Mouse (Mus musculus) forebrain, embryonic 15.5 days (tissue): Measurements from ENCODE around the gene 2410004P03Rik. TPM values are rescaled to one million over a fixed set of nuclear protein-coding genes. Genes with fewer than 3 reads are reported as not detected.

Source experiments
- ATAC-seq: fragments of 200-750 bp; cut with Nextera tagmentation; replicated peaks from 2 replicates; pipeline ENCODE4 v1.8.0; 2017; ENCODE audit warnings: mild to moderate bottlenecking, moderate TSS enrichment, moderate library complexity
- H3K27ac ChIP-seq: fragments of 300-500 bp; sonication (generic); replicated peaks from 2 replicates; pipeline ENCODE4 v1.5.1; 2015; ENCODE audit warnings: mild to moderate bottlenecking, inconsistent platforms
- H3K27me3 ChIP-seq: fragments of 300-500 bp; sonication (generic); 2 replicates; pipeline ENCODE4 v1.6.1; 2015; ENCODE audit warnings: inconsistent platforms
- H3K36me3 ChIP-seq: fragments of 300-500 bp; sonication (generic); 2 replicates; pipeline ENCODE4 v1.6.1; 2015; ENCODE audit warnings: mild to moderate bottlenecking, inconsistent platforms
- H3K4me1 ChIP-seq: fragments of 300-500 bp; sonication (generic); 2 replicates; pipeline ENCODE4 v1.6.1; 2015; ENCODE audit warnings: inconsistent platforms
- H3K4me2 ChIP-seq: fragments of 300-500 bp; sonication (generic); replicated peaks from 2 replicates; pipeline ENCODE4 v1.6.1; 2015; ENCODE audit warnings: mild to moderate bottlenecking, inconsistent platforms
- H3K4me3 ChIP-seq: fragments of 300-500 bp; sonication (generic); 2 replicates; pipeline ENCODE4 v1.5.1; 2015; ENCODE audit warnings: mild to moderate bottlenecking, inconsistent platforms
- H3K9ac ChIP-seq: fragments of 300-500 bp; sonication (generic); replicated peaks from 2 replicates; pipeline ENCODE4 v1.6.1; 2015; ENCODE audit warnings: mild to moderate bottlenecking, inconsistent platforms
- H3K9me3 ChIP-seq: fragments of 300-500 bp; sonication (generic); 2 replicates; pipeline ENCODE4 v1.6.1; 2016; ENCODE audit warnings: inconsistent platforms
- WGBS: fragments of 180-500 bp; shearing (Covaris S2); methylation state at CpG from one replicate; pipeline ENCODE4 v1.1.7; 2015; ENCODE audit warnings: mixed read lengths; 5-methylcytosine and 5-hydroxymethylcytosine counted together
- polyA plus RNA-seq: library from polyadenylated mRNA; unstranded; fragments of >200 nt; fragmentation: Nextera tagmentation; extraction: Ambion mirVana; gene quantifications from 2 replicates; pipeline ENCODE4 v1.2.1, GENCODE M21; 2015

Gene 2410004P03Rik
- polyA plus RNA-seq, 1 experiment from 2014 or later = 4.8 TPM

GRCm38 (mm10) chr12:16985778-16986177, 25.7 kb downstream of the 2410004P03Rik start:
- WGBS = 100% methylated on average over 1 of the region's 1 CpGs
- Histone ChIP-seq H3K4me1 (no peaks in the 10 kb centered on the region), H3K27me3 (no peaks in the 10 kb centered on the region), H3K4me2 (no peak overlapping the region), H3K4me3 (no peak overlapping the region), H3K9me3 (no peaks in the 10 kb centered on the region), H3K9ac (no peak overlapping the region), H3K27ac (no peak overlapping the region), H3K36me3 (peaks cover 21% of the 10 kb centered on the region)
- no peak for ATAC-seq

GRCm38 (mm10) chr12:16977120-16977519, 34.4 kb downstream of the 2410004P03Rik start:
- no peak overlapping the region for H3K9ac ChIP-seq
- H3K36me3 ChIP-seq = peaks cover 79% of the 10 kb centered on the region
- no peak overlapping the region for H3K4me3 ChIP-seq
- ATAC-seq = no peak
- no peak overlapping the region for H3K4me2 ChIP-seq
- H3K4me1 ChIP-seq = no peaks in the 10 kb centered on the region
- H3K9me3 ChIP-seq = no peaks in the 10 kb centered on the region
- no peaks in the 10 kb centered on the region for H3K27me3 ChIP-seq
- no peak overlapping the region for H3K27ac ChIP-seq

GRCm38 (mm10) chr12:16966811-16967210, 44.7 kb downstream of the 2410004P03Rik start:
- H3K27ac ChIP-seq = no peak overlapping the region
- WGBS = 99% methylated on average over 2 of the region's 2 CpGs
- no peak overlapping the region for H3K4me3 ChIP-seq
- no peak overlapping the region for H3K9ac ChIP-seq
- H3K4me2 ChIP-seq = no peak overlapping the region
- no peaks in the 10 kb centered on the region for H3K4me1 ChIP-seq
- H3K27me3 ChIP-seq = no peaks in the 10 kb centered on the region
- peaks cover 45% of the 10 kb centered on the region for H3K36me3 ChIP-seq
- no peaks in the 10 kb centered on the region for H3K9me3 ChIP-seq
- no peak for ATAC-seq

GRCm38 (mm10) chr12:16963354-16963753, 48.2 kb downstream of the 2410004P03Rik start:
- WGBS = 51% methylated on average over 2 of the region's 2 CpGs
- H3K4me1 ChIP-seq = no peaks in the 10 kb centered on the region
- no peak overlapping the region for H3K9ac ChIP-seq
- no peak for ATAC-seq
- no peaks in the 10 kb centered on the region for H3K27me3 ChIP-seq
- H3K36me3 ChIP-seq = peaks cover 47% of the 10 kb centered on the region
- H3K4me3 ChIP-seq = no peak overlapping the region
- H3K27ac ChIP-seq = no peak overlapping the region
- H3K9me3 ChIP-seq = no peaks in the 10 kb centered on the region
- no peak overlapping the region for H3K4me2 ChIP-seq

- Histone ChIP-seq H3K27me3 (no peaks in the 10 kb centered on the region), H3K4me3 (no peak overlapping the region), H3K27ac (no peak overlapping the region), H3K9me3 (no peaks in the 10 kb centered on the region), H3K4me2 (no peak overlapping the region), H3K4me1 (no peaks in the 10 kb centered on the region), H3K36me3 (peaks cover 41% of the 10 kb centered on the region), H3K9ac (no peak overlapping the region)
- 66% methylated on average over 1 of the region's 1 CpGs for WGBS
- ATAC-seq = no peak
Measured at GRCm38 (mm10) chr12:16958851-16959250, 52.7 kb downstream of the 2410004P03Rik start.

Other genes with a start within 250 kb of the 2410004P03Rik start
- 0.31 and 0.43 TPM in 2 replicates for gene Greb1, start 210.8 kb downstream of the 2410004P03Rik start, polyA plus RNA-seq
- gene E2f6, start 200.8 kb downstream of the 2410004P03Rik start, polyA plus RNA-seq = 31.1 and 33.2 TPM in 2 replicates
- gene Rock2, start 116.8 kb downstream of the 2410004P03Rik start, polyA plus RNA-seq = 15.1 and 16.9 TPM in 2 replicates
- gene Pqlc3, start 11.3 kb downstream of the 2410004P03Rik start, polyA plus RNA-seq = 1.5 and 1.6 TPM in 2 replicates
- 4.0 and 4.1 TPM in 2 replicates for gene Kcnf1, start 165.2 kb upstream of the 2410004P03Rik start, polyA plus RNA-seq